Mouse (Mus musculus): ENCODE results near the gene Cenpe. TPM values are rescaled to one million over a fixed set of nuclear protein-coding genes. Genes with fewer than 3 reads are reported as not detected.
"Not testable (repeated sequence)": the region's sequence is repeated elsewhere in the genome, so short reads cannot be mapped to it uniquely, and the experiment has no call there.

Gene Cenpe
- polyA plus RNA-seq (2015; fragmentation: Nextera tagmentation; extraction: Ambion mirVana), result 6.3 and 7.5 TPM in 2 replicates

DNA sequence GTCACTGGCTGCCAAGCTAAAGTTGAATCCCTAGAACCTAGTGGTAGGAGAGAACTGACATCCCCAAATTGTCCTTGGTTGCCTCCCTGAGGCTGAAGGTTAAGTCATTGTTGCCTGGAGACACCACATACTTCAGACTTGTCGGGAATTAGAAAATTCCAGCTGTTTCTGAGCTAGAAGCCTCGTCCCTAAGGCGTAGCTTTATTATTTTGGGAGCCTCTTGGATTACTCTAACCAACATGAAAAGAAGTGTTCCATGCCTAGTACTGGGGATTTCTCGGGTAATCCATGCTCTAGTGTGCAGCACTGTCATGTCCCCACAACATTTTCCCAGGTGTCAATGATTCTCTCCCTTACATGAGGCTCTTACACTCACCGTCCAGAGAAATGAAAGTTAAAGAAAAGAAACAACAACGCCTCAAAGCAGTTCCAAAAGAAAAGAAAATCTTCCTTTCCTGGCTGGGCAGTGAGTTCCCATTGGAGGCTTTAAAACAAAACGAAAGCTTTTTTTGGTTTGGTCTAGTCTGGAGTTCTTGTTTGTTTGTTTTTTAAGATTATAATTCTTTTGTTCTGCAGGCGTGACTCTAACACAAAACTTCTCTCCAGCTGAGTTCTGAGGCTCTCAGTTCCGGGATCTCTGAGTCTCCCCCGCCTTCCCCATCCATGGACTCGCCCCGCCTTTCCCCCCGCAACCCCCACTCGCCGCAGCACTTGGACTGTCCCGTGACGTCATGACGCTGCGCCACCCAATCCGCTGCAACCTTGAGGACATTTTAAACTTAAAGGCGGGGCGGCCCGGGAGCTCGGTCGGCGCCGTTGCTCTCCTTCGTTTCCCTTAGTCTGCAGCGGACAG is at the start of gene Cenpe:
Gene Cenpe (plus strand): TSS at position 733 of the 853 bp plus-strand sequence.
- Histone ChIP-seq H3K4me1 (replicated peaks) (peaks cover 14% of the 10 kb centered on the region), H3K27ac (no peak within 1 kb of the TSS), H3K9ac (peak within 1 kb of the TSS; percentile 66), H3K4me3 (peak within 1 kb of the TSS; percentile 67), H3K27me3 (no peaks in the 10 kb centered on the region), H3K4me2 (peak within 1 kb of the TSS; percentile 78), H3K36me3 (0 out of 2 replicates have a peak, but pooled peaks cover 7% of the 10 kb centered on the region), H3K9me3 (no peaks in the 10 kb centered on the region)
- peak; percentile 96 for ATAC-seq (ENCODE audit: low FRiP score)
- 5% methylated on average over 29 of the region's 29 CpGs for WGBS

GRCm38 (mm10) chr3:135171898-135172446 is 40.4 kb upstream of the Cenpe start:
- 56% methylated on average over 3 of the region's 3 CpGs for WGBS
- H3K4me2 ChIP-seq, result no peak overlapping the region
- H3K4me1 ChIP-seq (replicated peaks), result no peaks in the 10 kb centered on the region
- no peak for ATAC-seq (ENCODE audit: low FRiP score)
- H3K36me3 ChIP-seq, result no peaks in the 10 kb centered on the region
- H3K27me3 ChIP-seq, result no peaks in the 10 kb centered on the region
- H3K4me3 ChIP-seq, result no peak overlapping the region
- no peak overlapping the region for H3K9ac ChIP-seq
- no peaks in the 10 kb centered on the region for H3K9me3 ChIP-seq
- no peak overlapping the region for H3K27ac ChIP-seq

DNA sequence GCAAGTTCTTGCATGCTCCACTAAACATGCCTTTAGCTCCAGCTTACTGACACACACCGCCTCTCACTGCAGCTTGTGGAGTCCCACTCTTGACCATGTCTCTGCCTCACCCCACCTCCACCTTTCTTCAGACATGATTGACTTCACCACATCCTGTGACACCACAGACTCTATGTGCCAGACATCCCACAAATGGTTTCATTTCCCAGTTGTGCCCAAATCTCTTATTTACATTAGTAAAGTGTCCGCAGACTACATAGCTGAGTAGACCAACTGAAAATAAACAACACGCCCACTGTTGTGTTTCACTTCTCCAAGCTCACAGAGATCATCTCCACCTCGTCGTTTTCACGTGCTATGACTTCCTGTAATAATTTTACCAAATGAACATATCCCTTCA is 20.5 kb upstream of the Cenpe start:
- Histone ChIP-seq H3K4me1 (replicated peaks) (no peaks in the 10 kb centered on the region), H3K4me2 (no peak overlapping the region), H3K9ac (no peak overlapping the region), H3K36me3 (no peaks in the 10 kb centered on the region), H3K4me3 (no peak overlapping the region), H3K9me3 (no peaks in the 10 kb centered on the region), H3K27me3 (no peaks in the 10 kb centered on the region), H3K27ac (no peak overlapping the region)
- WGBS, result 87% methylated on average over 6 of the region's 6 CpGs
- ATAC-seq (ENCODE audit: low FRiP score), result no peak

GRCm38 (mm10) chr3:135198051-135198450 is 14.3 kb upstream of the Cenpe start:
- H3K9ac ChIP-seq; H3K9me3 ChIP-seq; ATAC-seq (ENCODE audit: low FRiP score); H3K4me3 ChIP-seq; H3K27me3 ChIP-seq; H3K4me2 ChIP-seq; H3K27ac ChIP-seq; H3K4me1 ChIP-seq (replicated peaks); H3K36me3 ChIP-seq: not testable (repeated sequence)
- WGBS, result 73% methylated on average over 2 of the region's 2 CpGs

DNA sequence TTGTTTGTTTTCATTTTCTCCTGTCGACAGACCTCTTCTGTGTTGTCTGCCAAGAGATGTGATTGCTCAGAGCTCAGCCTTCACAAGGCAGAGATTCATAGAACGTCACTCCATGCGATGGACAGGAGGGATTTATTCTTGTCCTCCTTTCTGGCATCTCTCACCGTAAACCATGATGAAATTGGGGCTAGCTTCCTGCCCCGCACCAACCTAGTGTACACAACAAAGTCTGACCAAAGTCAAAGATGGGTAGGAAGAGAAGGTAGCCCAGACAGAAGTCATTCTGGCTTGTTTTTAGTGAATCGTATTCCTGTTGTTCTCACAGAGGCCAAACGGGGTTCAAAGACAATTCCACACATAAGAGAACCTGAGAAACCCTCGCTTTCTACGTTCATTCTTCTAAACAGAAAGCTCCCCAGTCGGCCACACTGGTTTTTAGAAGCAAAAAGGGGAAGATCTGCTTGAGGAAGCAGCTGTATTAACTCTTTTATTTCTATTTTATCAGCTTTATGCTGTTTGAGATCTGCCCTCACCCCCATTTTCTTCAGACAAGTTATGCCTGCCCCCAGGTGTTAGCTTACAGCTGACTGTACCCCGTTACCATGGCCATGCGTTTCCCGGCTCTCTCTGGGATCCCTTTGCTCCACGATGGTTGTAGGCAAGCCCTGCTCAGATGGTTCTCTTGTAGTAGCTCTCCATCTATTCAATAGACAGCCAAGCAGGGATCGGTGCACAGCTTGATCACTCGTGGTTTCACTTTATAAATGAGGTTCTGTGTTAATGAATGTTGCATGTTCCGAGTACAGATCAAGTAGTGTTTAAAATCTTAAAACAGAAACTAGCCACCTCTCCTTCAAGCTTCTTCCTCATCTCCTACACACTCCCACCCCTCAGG is 11.7 kb upstream of the Cenpe start:
- H3K4me1 ChIP-seq (replicated peaks), result no peaks in the 10 kb centered on the region
- H3K4me2 ChIP-seq, result no peak overlapping the region
- no peaks in the 10 kb centered on the region for H3K36me3 ChIP-seq
- no peaks in the 10 kb centered on the region for H3K27me3 ChIP-seq
- no peaks in the 10 kb centered on the region for H3K9me3 ChIP-seq
- H3K4me3 ChIP-seq, result no peak overlapping the region
- ATAC-seq (ENCODE audit: low FRiP score), result no peak
- WGBS, result 87% methylated on average over 17 of the region's 17 CpGs
- no peak overlapping the region for H3K27ac ChIP-seq
- H3K9ac ChIP-seq, result no peak overlapping the region

DNA sequence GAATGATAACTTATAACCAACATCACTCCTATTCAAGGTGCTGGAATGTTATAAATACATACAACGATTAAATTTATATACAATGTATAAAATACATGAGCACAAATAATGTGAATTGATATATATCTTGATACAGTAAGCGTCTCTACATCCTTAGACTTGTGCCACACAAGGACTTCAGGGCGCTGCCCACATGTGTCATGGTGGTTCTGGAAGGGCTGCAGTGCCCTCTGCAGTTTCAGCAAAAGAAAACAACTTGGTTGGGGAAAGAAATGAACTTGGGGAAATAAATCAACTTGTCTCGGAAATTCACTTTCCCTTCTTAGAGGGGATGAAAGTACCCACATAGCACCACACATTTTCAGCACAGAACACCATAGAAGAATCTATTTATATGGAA is 5.7 kb upstream of the Cenpe start:
- WGBS, result 47% methylated on average over 4 of the region's 4 CpGs
- H3K27ac ChIP-seq, result no peak overlapping the region

DNA sequence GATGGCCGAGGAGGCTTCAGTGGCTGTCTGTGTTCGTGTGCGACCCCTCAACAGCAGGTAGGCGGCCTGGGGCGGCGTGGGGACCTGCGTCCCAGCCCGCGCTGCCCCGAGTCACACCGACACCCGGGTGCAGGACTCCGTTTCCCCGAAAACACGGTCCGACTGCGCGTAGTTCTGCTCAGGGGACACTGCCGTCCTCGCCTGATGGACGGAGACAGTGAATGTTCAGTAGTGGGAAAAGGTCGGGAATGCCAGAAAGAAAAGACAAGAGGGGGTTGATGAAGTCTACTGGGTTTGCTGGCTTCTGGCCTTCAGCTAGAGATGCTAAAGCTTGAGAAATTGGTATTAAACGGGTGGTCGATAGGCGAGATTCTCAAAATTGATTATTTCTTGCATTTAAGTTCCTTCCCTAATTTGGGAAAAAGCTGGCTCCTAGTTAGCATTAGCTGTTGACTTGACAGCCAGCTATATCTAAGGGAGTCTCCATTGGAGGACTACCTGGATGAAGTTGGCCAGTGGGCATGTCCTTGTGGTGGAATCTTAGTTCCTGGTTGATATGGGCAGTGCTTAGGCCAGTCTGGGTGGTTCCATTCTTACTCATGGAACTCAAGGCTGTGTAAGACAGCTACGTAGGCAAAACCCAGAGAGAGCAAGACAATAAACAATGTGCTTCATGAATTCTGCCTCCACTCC is 467 bp downstream of the Cenpe start:
- Histone ChIP-seq H3K4me2 (peak overlapping the region; percentile 78), H3K9me3 (no peaks in the 10 kb centered on the region), H3K4me3 (peak overlapping the region; percentile 67), H3K27ac (no peak overlapping the region), H3K36me3 (0 out of 2 replicates have a peak, but pooled peaks cover 10% of the 10 kb centered on the region), H3K4me1 (replicated peaks) (peaks cover 14% of the 10 kb centered on the region), H3K27me3 (no peaks in the 10 kb centered on the region), H3K9ac (peak overlapping the region; percentile 66)
- 1% methylated on average over 26 of the region's 26 CpGs for WGBS
- ATAC-seq (ENCODE audit: low FRiP score), result peak; percentile 77; the same call in 1 of the 2 replicates

More for the DNA sequence above, 5.7 kb upstream of the Cenpe start:
- Histone ChIP-seq H3K36me3 (no peaks in the 10 kb centered on the region), H3K9me3 (no peaks in the 10 kb centered on the region), H3K4me1 (replicated peaks) (0 out of 2 replicates have a peak, but pooled peaks cover under 1% of the 10 kb centered on the region), H3K4me2 (no peak overlapping the region), H3K9ac (no peak overlapping the region), H3K27me3 (no peaks in the 10 kb centered on the region), H3K4me3 (no peak overlapping the region)
- ATAC-seq (ENCODE audit: low FRiP score), result peak; percentile 74

GRCm38 (mm10) chr3:135232058-135232457 is 19.7 kb downstream of the Cenpe start:
- no peak for ATAC-seq (ENCODE audit: low FRiP score)
- Histone ChIP-seq H3K4me2 (no peak overlapping the region), H3K36me3 (peaks cover 12% of the 10 kb centered on the region), H3K27ac (no peak overlapping the region), H3K9ac (no peak overlapping the region), H3K27me3 (no peaks in the 10 kb centered on the region), H3K4me3 (no peak overlapping the region), H3K9me3 (no peaks in the 10 kb centered on the region), H3K4me1 (replicated peaks) (no peaks in the 10 kb centered on the region)
- 81% methylated on average over 3 of the region's 3 CpGs for WGBS

- no peak overlapping the region for H3K4me3 ChIP-seq
- no peak overlapping the region for H3K27ac ChIP-seq
- H3K4me1 ChIP-seq (replicated peaks), result no peaks in the 10 kb centered on the region
- no peak overlapping the region for H3K9ac ChIP-seq
- WGBS, result 94% methylated on average over 3 of the region's 3 CpGs
- H3K4me2 ChIP-seq, result no peak overlapping the region
- no peak for ATAC-seq (ENCODE audit: low FRiP score)
- H3K27me3 ChIP-seq, result no peaks in the 10 kb centered on the region
- no peaks in the 10 kb centered on the region for H3K9me3 ChIP-seq
- H3K36me3 ChIP-seq, result peaks cover 14% of the 10 kb centered on the region
Measured at GRCm38 (mm10) chr3:135232462-135232861, 20.1 kb downstream of the Cenpe start.

DNA sequence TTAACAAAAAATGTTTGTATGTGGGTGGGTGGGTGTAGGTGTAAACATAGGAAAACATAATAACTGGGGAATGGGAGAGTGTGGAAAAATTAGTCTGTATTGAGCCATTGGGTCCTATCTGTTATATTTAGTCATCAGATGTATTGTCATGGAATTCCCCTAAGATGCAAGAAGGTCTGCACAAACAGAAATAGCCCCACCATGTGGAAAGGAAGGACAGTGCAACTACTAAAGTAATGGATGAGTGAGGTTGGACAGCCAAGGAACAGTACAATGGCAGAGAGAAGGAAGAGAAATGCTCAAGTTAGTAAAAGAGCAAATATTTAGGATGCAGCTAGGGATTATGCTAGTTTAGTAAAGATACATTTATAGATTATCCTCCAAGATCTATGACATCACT is 33.4 kb downstream of the Cenpe start:
- Histone ChIP-seq H3K9me3 (no peaks in the 10 kb centered on the region), H3K9ac (no peak overlapping the region), H3K27ac (no peak overlapping the region), H3K36me3 (peaks cover 9% of the 10 kb centered on the region), H3K4me2 (no peak overlapping the region), H3K27me3 (no peaks in the 10 kb centered on the region), H3K4me3 (no peak overlapping the region), H3K4me1 (replicated peaks) (no peaks in the 10 kb centered on the region)
- ATAC-seq (ENCODE audit: low FRiP score), result no peak

GRCm38 (mm10) chr3:135246828-135247227 is 34.5 kb downstream of the Cenpe start:
- Histone ChIP-seq H3K9ac (no peak overlapping the region), H3K4me1 (replicated peaks) (no peaks in the 10 kb centered on the region), H3K4me2 (no peak overlapping the region), H3K9me3 (no peaks in the 10 kb centered on the region), H3K27ac (no peak overlapping the region), H3K36me3 (peaks cover 12% of the 10 kb centered on the region), H3K4me3 (no peak overlapping the region), H3K27me3 (no peaks in the 10 kb centered on the region)
- no peak for ATAC-seq (ENCODE audit: low FRiP score)
- WGBS, result 90% methylated on average over 6 of the region's 6 CpGs
